Mouse (Mus musculus): ENCODE measurements around the gene Snu13.

DNA sequence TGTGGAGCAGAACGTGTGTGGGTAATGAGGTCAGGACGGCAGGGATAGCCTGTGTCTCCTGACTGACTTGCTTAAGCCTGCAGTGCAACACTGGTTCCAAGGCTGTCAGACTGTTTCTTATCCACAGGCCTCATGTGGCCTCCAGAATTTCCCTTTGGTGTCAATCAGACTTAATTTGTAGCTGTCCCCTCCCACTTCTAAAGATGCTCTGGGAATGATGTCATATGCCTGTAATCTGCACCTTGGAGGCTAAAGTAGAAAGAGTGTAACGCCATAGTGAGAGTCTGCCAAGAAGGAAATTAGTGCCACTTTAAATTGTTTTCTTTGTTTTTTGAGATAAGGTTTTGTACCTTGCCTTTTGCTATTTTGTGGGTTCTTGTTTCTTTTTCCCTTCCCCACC lies 28.1 kb downstream of the Snu13 start:
- TF ChIP-seq EP300 (IDR thresholded peaks at IDR 0.05; ENCODE audit: low read depth) (no peak), CTCF (IDR thresholded peaks at IDR 0.05; ENCODE audit: low read depth) (no peak)
